Mouse (Mus musculus) cortical plate, adult 2 months (tissue): ENCODE results near the gene Use1.

Experiments used
- CTCF ChIP-seq: fragments of 200-500 bp; IDR thresholded peaks from 2 replicates; pipeline ENCODE4 v1.5.1; 2011; ENCODE audit warnings: mild to moderate bottlenecking, control low read depth, low read length; ENCODE audit not compliant: insufficient read depth; ENCODE audit errors: extremely low read depth
- POLR2A ChIP-seq: fragments of 200-500 bp; IDR thresholded peaks from 2 replicates; pipeline ENCODE4 v1.6.1; 2011; ENCODE audit warnings: mild to moderate bottlenecking, low read length, control low read depth; ENCODE audit not compliant: insufficient read depth; ENCODE audit errors: extremely low read depth

DNA sequence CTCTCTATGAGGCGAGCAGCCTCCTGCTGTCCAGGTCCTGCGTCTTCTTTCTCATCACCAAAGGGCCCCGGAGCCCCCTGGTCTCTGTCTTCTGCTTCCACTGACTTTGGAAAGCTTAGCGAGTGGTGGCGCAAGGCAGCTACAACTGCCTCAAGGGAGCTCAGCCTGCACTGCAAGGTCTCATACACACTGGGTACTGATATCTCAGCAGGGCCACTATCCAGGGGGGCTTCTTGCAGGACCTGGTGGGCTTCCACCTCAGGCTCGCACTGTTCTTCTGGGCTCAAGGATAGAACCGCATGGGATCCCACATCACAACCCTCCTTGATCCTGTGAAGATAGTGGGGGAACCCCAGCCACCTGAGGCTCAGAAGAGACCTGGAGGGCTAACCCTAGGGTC is 27.8 kb downstream of the Use1 start:
- TF ChIP-seq CTCF: no peak
- no peak for TF ChIP-seq POLR2A
